Mouse (Mus musculus): ENCODE results near the gene H3f3b.

- no peak for TF ChIP-seq POLR2A (IDR thresholded peaks at IDR 0.05; ENCODE audit: low read depth, low read length)
- no peak for TF ChIP-seq CTCF (IDR thresholded peaks at IDR 0.05; ENCODE audit: borderline replicate concordance, insufficient read depth, low read length)
Measured at GRCm38 (mm10) chr11:116014821-116015220, 12.9 kb downstream of the H3f3b start.
